Mouse (Mus musculus) bone marrow macrophage, adult 2 months (primary cell): ENCODE measurements around the gene Ccdc155. TPM values are rescaled to one million over a fixed set of nuclear protein-coding genes. Genes with fewer than 3 reads are reported as not detected.

Experiments used
- H3K27ac ChIP-seq: 2 replicates; pipeline ENCODE4 v1.5.1; 2012; ENCODE audit warnings: low read depth, low read length; ENCODE audit not compliant: insufficient read depth
- H3K4me1 ChIP-seq: 2 replicates; pipeline ENCODE4 v1.6.1; 2012; ENCODE audit warnings: low read length; ENCODE audit not compliant: control insufficient read depth, insufficient read depth
- H3K4me3 ChIP-seq: 2 replicates; pipeline ENCODE4 v1.5.1; 2012; ENCODE audit warnings: mild to moderate bottlenecking, low read length, moderate library complexity; ENCODE audit not compliant: insufficient read depth
- CTCF ChIP-seq: IDR thresholded peaks from 2 replicates; pipeline ENCODE4 v1.5.1; 2012; ENCODE audit warnings: low read depth, mild to moderate bottlenecking, low read length, moderate library complexity
- POLR2A ChIP-seq: IDR thresholded peaks from 2 replicates; pipeline ENCODE4 v1.6.1; 2012; ENCODE audit warnings: mild to moderate bottlenecking, low read depth, low read length, borderline replicate concordance
- polyA plus RNA-seq: library from polyadenylated mRNA; stranded (reverse); fragments of >200 nt; gene quantifications from 2 replicates; pipeline ENCODE4 v1.2.4, GENCODE M21; 2012; ENCODE audit not compliant: missing spikeins, insufficient read depth, insufficient read length

The Ccdc155 gene
- polyA plus RNA-seq, 1 experiment, result 0.24 TPM

DNA sequence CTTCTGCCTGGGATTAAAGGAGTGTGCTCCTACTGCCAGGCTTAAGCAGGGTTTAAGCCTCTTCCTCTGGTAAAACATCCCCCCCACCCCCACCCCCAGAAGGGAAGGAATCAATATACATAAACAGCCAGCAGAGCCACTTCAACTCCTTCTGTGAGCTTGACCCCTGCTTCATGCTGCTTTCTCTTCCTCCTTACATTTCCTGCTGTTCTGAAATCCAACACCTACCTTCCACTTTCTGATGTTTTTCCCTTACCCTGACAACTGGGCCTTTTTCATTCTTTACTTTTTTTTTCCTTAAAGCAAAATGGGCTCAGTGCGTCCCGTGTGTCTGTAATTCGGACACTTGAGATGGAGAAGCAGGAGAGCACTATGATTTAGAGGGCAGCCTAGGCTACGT is 54.4 kb downstream of the Ccdc155 start:
- H3K27ac ChIP-seq, result peak overlapping the region; percentile 24
- no peak for TF ChIP-seq CTCF
- peaks cover 15% of the 10 kb centered on the region for H3K4me1 ChIP-seq
- H3K4me3 ChIP-seq, result no peak overlapping the region

DNA sequence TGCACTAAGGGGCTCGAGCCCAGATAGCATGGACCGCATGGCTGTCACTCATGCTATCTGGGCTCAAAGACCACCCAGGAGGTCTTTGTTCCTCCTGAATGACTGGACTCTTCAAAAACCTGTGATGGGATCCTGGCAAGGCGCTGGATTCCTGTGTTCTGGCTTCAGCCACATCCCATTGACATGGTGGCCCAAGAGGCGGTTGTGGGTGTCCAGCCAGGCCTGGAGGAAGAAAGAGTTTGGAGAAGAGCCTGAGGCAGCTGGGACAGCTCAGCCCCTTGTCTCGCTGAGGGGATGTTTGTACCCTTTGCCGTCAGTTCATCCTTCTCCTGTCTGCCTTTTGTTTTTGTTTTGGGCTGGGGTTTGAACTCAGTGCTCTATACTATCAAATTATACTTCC is 55.1 kb downstream of the Ccdc155 start:
- peaks cover 15% of the 10 kb centered on the region for H3K4me1 ChIP-seq
- H3K27ac ChIP-seq, result no peak overlapping the region
- TF ChIP-seq POLR2A (no peak), CTCF (no peak)
- no peak overlapping the region for H3K4me3 ChIP-seq

DNA sequence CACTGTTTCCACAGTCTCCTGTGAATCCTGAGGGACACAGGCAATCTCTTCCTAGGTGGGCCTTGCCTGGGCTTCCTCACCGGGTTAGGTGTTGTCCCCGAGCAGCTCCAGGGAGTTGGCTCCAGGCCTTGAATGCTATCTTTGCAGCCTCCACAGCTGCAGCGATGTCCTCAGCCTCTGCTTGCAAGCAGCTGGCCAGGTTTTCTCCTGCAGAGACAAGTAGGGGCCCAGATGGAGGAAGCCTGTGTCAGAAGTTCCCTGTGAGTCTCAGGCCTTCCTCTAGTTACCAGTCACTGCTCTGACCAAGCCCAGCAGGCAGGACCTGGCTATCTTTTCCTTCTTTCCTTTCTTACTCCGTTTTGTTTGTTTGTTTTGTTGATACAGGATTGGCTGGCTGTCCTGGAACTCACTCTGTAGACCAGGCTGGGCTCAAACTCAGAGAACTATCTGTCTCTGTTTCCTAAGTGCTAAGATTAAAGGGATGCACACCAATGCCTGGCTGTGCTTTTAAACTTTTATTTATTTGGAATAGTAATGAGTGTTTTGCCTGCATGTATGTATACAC is 56.1 kb downstream of the Ccdc155 start:
- H3K4me1 ChIP-seq, result peaks cover 15% of the 10 kb centered on the region
- TF ChIP-seq POLR2A (no peak), CTCF (no peak)
- no peak overlapping the region for H3K4me3 ChIP-seq
- no peak overlapping the region for H3K27ac ChIP-seq

DNA sequence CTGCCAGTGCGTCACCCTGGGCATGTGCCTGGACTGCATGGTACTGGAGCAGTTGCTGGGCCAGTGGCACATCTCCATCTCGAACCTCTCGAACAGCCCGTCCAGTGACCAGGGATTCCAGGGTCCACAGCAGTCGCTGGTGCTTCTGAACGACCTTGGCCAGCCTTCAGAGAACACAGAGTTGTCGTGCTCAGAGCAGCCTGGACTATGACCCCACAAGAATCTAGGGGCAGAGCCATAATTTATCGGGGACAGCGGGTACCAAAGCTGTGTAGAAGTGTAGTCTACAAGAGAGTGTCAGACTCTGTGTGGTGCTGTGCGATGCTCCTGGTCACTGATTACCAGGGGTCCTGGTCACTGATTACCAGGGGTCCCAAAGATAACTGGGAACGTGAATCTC is 56.8 kb downstream of the Ccdc155 start:
- Histone ChIP-seq H3K27ac (no peak overlapping the region), H3K4me1 (peaks cover 15% of the 10 kb centered on the region), H3K4me3 (no peak overlapping the region)
- no peak for TF ChIP-seq CTCF
- no peak for TF ChIP-seq POLR2A

DNA sequence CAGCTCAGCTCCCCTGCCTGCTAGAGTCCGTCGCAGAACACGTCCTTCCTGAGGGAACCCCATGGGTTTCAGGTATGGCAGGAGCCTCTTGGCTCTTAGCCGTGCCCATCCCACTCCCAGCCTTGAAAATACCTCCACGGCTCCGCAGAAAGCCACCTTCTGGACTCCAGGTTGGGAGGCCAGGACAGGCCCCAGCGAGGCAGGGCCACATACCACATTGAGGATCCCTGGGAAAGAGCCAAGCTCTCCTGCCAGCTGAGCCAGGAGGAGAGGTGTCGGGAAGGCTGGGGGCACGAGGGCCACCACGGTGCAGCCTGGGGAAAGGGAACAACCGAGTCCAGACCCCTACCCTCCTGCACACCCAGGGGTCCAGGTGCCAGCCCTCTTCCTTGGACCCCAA is 57.4 kb downstream of the Ccdc155 start:
- H3K4me1 ChIP-seq, result peaks cover 15% of the 10 kb centered on the region
- TF ChIP-seq CTCF (no peak), POLR2A (no peak)
- no peak overlapping the region for H3K4me3 ChIP-seq
- H3K27ac ChIP-seq, result no peak overlapping the region

DNA sequence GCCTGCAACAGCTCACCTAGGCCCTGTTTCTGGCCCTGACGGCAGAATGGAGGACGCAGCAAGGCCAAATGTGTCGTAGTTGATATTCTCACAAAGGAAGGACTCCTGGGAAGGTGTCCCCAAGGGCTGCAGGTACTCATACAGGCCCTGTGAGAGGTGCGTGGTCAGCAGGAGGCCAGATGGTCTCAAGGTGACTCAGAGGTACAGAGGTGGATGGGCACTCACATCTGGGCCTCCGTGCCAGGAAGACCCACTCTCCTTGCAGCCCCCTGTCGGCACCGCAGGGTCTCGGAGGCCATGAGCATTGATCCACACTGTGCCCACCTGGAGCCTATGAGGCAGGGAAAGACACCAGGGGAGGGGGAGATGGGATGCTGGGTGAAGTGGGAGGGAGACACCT is 59.2 kb downstream of the Ccdc155 start:
- no peak for TF ChIP-seq POLR2A
- no peak for TF ChIP-seq CTCF
- Histone ChIP-seq H3K27ac (no peak overlapping the region), H3K4me1 (peaks cover 13% of the 10 kb centered on the region), H3K4me3 (no peak overlapping the region)

DNA sequence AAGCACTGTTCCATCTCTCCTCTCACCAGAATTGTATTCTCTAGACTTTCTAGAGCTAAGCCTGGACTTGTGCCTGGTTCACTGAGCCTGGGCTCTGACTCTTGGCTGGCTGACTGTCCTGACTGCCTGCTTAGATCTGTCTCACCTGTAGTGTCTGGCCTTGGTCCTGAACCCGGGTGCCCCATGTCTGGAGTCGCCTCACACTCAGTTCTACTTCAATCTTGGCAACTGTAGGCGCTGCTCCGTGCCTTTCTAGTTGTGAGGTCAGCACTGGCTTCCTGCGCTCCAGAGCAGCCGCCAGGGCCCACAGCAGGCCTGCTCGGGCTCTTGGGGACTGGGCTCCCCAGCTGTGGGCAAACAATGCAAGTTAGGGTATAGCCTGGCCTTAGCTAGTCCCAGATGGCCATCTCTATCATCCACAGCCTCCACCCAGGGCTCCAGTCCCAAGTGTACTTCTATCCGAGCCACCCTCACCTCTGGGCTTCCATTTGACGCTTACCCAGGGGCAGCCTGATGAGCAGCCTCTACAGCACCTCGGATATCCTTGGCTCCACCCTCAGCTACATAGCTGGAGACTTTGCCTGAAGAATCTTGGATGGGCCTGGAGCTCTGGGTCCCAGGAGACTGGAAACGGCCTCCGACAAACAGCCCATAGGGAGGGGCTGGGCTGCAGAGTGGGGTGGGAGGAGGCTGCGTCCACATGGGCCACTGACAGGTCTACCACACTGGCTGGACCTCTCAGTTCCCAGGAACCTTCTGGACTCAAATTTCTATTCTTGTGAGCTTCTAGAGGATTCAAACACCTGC is 60.1 kb downstream of the Ccdc155 start:
- Histone ChIP-seq H3K4me1 (peaks cover 8% of the 10 kb centered on the region), H3K27ac (no peak overlapping the region), H3K4me3 (no peak overlapping the region)
- no peak for TF ChIP-seq POLR2A
- no peak for TF ChIP-seq CTCF

DNA sequence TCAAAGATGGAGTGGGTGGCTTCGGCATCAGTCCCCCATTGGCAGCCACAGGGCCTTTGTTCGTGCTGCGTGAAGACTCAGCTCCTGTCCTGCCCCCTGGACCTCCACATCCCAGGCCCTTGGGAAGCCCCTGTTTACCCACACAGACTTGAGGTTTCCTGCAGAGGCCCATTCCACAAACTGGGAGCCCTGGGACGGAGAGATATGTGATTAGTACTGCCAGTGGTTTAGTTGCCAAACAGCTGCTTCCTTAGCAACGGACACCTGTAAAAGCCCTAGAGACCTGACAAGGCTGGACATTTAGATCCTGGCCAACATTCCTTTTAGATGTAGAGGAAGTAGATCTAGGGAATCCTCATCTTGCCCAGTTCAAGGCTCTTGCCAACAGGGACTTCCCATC is 62.8 kb downstream of the Ccdc155 start:
- Histone ChIP-seq H3K4me3 (no peak overlapping the region), H3K27ac (no peak overlapping the region), H3K4me1 (peaks cover 8% of the 10 kb centered on the region)
- no peak for TF ChIP-seq POLR2A
- TF ChIP-seq CTCF, result no peak

DNA sequence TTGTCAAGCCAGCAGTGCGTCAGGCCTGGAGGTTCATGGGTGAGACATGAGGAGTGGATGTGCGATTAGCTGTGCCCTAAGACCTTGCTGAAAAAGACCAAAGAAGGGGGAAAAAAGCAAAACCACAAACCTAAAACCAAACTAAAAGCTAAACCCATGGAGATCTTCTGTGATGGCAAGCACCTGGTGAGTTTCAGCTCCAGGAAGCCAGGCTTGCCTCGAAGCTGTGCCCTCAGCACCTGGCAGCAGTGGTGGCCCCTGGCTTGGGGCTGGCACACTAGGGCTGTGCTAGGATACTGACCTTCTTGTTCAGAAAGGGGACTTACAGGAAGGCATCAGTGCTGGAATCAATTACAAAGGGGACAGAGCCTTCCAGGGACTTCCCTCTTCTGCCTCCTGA is 63.4 kb downstream of the Ccdc155 start:
- no peak for TF ChIP-seq POLR2A
- TF ChIP-seq CTCF, result no peak
- peaks cover 8% of the 10 kb centered on the region for H3K4me1 ChIP-seq
- no peak overlapping the region for H3K27ac ChIP-seq
- no peak overlapping the region for H3K4me3 ChIP-seq

DNA sequence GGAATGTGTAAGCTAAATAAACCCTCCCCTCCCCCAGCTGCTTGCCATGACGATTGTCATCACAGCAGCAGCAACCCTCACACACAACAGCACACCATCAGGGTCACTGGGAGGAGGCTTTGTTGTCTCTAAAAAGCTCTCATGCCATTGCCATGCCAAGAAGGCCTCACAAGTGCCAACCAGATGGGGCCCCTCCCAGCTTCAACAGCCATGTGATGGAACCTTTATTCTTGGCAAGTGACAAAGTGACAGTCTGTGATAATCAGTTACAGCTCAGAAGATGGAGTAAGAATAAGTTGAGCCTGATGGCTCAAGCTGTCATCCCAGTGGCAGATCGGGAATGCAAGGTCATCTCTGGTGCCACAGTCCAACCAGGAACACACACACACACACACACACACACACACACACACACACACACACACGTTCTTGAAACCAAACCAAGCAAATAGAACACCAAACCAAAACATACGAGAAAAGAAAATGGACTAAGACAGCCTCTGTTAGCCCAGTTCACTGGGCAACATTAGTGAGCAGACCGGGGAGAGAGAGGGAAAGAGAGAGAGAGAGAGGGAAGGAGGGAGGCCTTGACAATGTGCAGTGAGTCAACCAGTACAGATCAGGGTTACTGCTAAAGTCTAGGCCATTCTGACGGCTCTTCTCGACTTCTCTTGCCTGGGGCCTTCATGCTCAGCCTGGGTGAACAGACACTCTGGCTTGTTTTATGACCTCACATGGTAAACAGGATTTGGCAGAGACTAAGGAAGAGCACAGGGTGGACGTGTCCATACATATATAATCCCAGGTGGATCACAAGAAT is 64.6 kb downstream of the Ccdc155 start:
- no peak overlapping the region for H3K27ac ChIP-seq
- H3K4me1 ChIP-seq, result peaks cover 8% of the 10 kb centered on the region
- TF ChIP-seq CTCF (no peak), POLR2A (no peak)
- H3K4me3 ChIP-seq, result no peak overlapping the region
